Mouse (Mus musculus): ENCODE data around the gene Rhebl1. TPM values are rescaled to one million over a fixed set of nuclear protein-coding genes. Genes with fewer than 3 reads are reported as not detected.
A peak's percentile ranks its signal among the peaks of the same experiment; 100 is the strongest.
"Not testable (repeated sequence)": the region's sequence is repeated elsewhere in the genome, so short reads cannot be mapped to it uniquely, and the experiment has no call there.

Rhebl1 gene
- 4.9 TPM in 2 replicates for polyA plus RNA-seq (2016; fragmentation: Nextera tagmentation; extraction: Ambion mirVana)

GRCm38 (mm10) chr15:98893940-98894745 lies at the start of gene Rhebl1:
TSS of gene Rhebl1 (minus strand) at chr15:98894540.
- 0 out of 2 replicates have a peak within 1 kb of the TSS, but pooled peaks have one; percentile 40 for H3K9ac ChIP-seq
- no peaks in the 10 kb centered on the region for H3K36me3 ChIP-seq
- peak within 1 kb of the TSS; percentile 53 for H3K4me3 ChIP-seq
- H3K27me3 ChIP-seq (replicated peaks) = peaks cover 76% of the 10 kb centered on the region
- no peaks in the 10 kb centered on the region for H3K9me3 ChIP-seq (replicated peaks)
- no peak within 1 kb of the TSS for H3K27ac ChIP-seq
- H3K4me2 ChIP-seq = peak within 1 kb of the TSS; percentile 83
- WGBS (ENCODE audit: insufficient replicate concordance) = under 1% methylated on average over 77 of the region's 77 CpGs
- no peak for ATAC-seq
- H3K4me1 ChIP-seq = peaks cover 76% of the 10 kb centered on the region

- no peak overlapping the region for H3K27ac ChIP-seq
Measured at GRCm38 (mm10) chr15:98943133-98943532, 48.8 kb upstream of the Rhebl1 start.

GRCm38 (mm10) chr15:98942081-98942480 lies 47.7 kb upstream of the Rhebl1 start:
- H3K9ac ChIP-seq = no peak overlapping the region
- H3K4me2 ChIP-seq = no peak overlapping the region
- no peaks in the 10 kb centered on the region for H3K27me3 ChIP-seq (replicated peaks)
- no peaks in the 10 kb centered on the region for H3K36me3 ChIP-seq
- H3K4me3 ChIP-seq = no peak overlapping the region
- ATAC-seq = no peak
- H3K9me3 ChIP-seq (replicated peaks) = no peaks in the 10 kb centered on the region
- H3K4me1 ChIP-seq = peaks cover 7% of the 10 kb centered on the region
- 78% methylated on average over 4 of the region's 4 CpGs for WGBS (ENCODE audit: insufficient replicate concordance)
- H3K27ac ChIP-seq = no peak overlapping the region

More at GRCm38 (mm10) chr15:98943133-98943532, 48.8 kb upstream of the Rhebl1 start:
- no peak overlapping the region for H3K4me2 ChIP-seq
- H3K27me3 ChIP-seq (replicated peaks) = no peaks in the 10 kb centered on the region
- no peaks in the 10 kb centered on the region for H3K9me3 ChIP-seq (replicated peaks)
- peaks cover 5% of the 10 kb centered on the region for H3K4me1 ChIP-seq
- no peak overlapping the region for H3K4me3 ChIP-seq
- no peaks in the 10 kb centered on the region for H3K36me3 ChIP-seq
- no peak overlapping the region for H3K9ac ChIP-seq
- 77% methylated on average over 4 of the region's 4 CpGs for WGBS (ENCODE audit: insufficient replicate concordance)
- no peak for ATAC-seq

GRCm38 (mm10) chr15:98941539-98941938 lies 47.2 kb upstream of the Rhebl1 start:
- Histone ChIP-seq H3K9ac (no peak overlapping the region), H3K27ac (no peak overlapping the region), H3K4me2 (no peak overlapping the region), H3K4me3 (no peak overlapping the region), H3K9me3 (replicated peaks) (no peaks in the 10 kb centered on the region), H3K36me3 (no peaks in the 10 kb centered on the region), H3K4me1 (peaks cover 11% of the 10 kb centered on the region), H3K27me3 (replicated peaks) (no peaks in the 10 kb centered on the region)
- 64% methylated on average over 2 of the region's 2 CpGs for WGBS (ENCODE audit: insufficient replicate concordance)
- no peak for ATAC-seq

- no peak overlapping the region for H3K27ac ChIP-seq
- 77% methylated on average over 10 of the region's 10 CpGs for WGBS (ENCODE audit: insufficient replicate concordance)
- no peaks in the 10 kb centered on the region for H3K27me3 ChIP-seq (replicated peaks)
- no peak for ATAC-seq
- peaks cover 17% of the 10 kb centered on the region for H3K4me1 ChIP-seq
- H3K4me3 ChIP-seq = no peak overlapping the region
- no peaks in the 10 kb centered on the region for H3K9me3 ChIP-seq (replicated peaks)
- no peaks in the 10 kb centered on the region for H3K36me3 ChIP-seq
- H3K4me2 ChIP-seq = no peak overlapping the region
- no peak overlapping the region for H3K9ac ChIP-seq
Measured at GRCm38 (mm10) chr15:98940816-98941215, 46.5 kb upstream of the Rhebl1 start.

GRCm38 (mm10) chr15:98934217-98934839 lies 40.0 kb upstream of the Rhebl1 start, which contains the start of gene Tuba1b:
TSS of gene Tuba1b (minus strand) at chr15:98934565.
- Histone ChIP-seq H3K4me2 (peak within 1 kb of the TSS; percentile 92), H3K4me3 (peak within 1 kb of the TSS; percentile 76), H3K27ac (peak within 1 kb of the TSS; percentile 96), H3K27me3 (replicated peaks) (no peaks in the 10 kb centered on the region), H3K4me1 (peaks cover 39% of the 10 kb centered on the region), H3K9ac (peak within 1 kb of the TSS; percentile 89), H3K36me3 (peaks cover 25% of the 10 kb centered on the region), H3K9me3 (replicated peaks) (no peaks in the 10 kb centered on the region)
- peak; percentile 94 for ATAC-seq
- WGBS (ENCODE audit: insufficient replicate concordance) = under 1% methylated on average over 56 of the region's 58 CpGs

- peaks cover 25% of the 10 kb centered on the region for H3K36me3 ChIP-seq
- no peaks in the 10 kb centered on the region for H3K9me3 ChIP-seq (replicated peaks)
- under 1% methylated on average over 35 of the region's 35 CpGs for WGBS (ENCODE audit: insufficient replicate concordance)
- peaks cover 43% of the 10 kb centered on the region for H3K4me1 ChIP-seq
- peak overlapping the region; percentile 89 for H3K9ac ChIP-seq
- H3K4me2 ChIP-seq = peak overlapping the region; percentile 92
- H3K27me3 ChIP-seq (replicated peaks) = no peaks in the 10 kb centered on the region
- ATAC-seq = peak; percentile 72
- peak overlapping the region; percentile 96 for H3K27ac ChIP-seq
- peak overlapping the region; percentile 76 for H3K4me3 ChIP-seq
Measured at GRCm38 (mm10) chr15:98933833-98934216, 39.5 kb upstream of the Rhebl1 start.

- Histone ChIP-seq H3K36me3 (peaks cover 25% of the 10 kb centered on the region), H3K4me2 (peak overlapping the region; percentile 92), H3K27ac (peak overlapping the region; percentile 96), H3K9ac (peak overlapping the region; percentile 89), H3K4me3 (peak overlapping the region; percentile 76), H3K4me1 (peaks cover 48% of the 10 kb centered on the region)
- not testable (repeated sequence) for H3K9me3 ChIP-seq (replicated peaks); H3K27me3 ChIP-seq (replicated peaks); ATAC-seq
- WGBS (ENCODE audit: insufficient replicate concordance) = 13% methylated on average over 8 of the region's 9 CpGs
Measured at GRCm38 (mm10) chr15:98933004-98933671, 38.8 kb upstream of the Rhebl1 start.

GRCm38 (mm10) chr15:98930998-98931397 lies 36.7 kb upstream of the Rhebl1 start:
- Histone ChIP-seq H3K27me3 (replicated peaks) (no peaks in the 10 kb centered on the region), H3K9me3 (replicated peaks) (no peaks in the 10 kb centered on the region; the same call in 1 of the 2 replicates), H3K36me3 (peaks cover 25% of the 10 kb centered on the region), H3K27ac (peak overlapping the region; percentile 60; the same call in 1 of the 2 replicates), H3K4me1 (peaks cover 38% of the 10 kb centered on the region), H3K4me3 (no peak overlapping the region), H3K4me2 (peak overlapping the region; percentile 22; the same call in 1 of the 2 replicates), H3K9ac (no peak overlapping the region)
- WGBS (ENCODE audit: insufficient replicate concordance) = 73% methylated on average over 3 of the region's 3 CpGs
- ATAC-seq = no peak

GRCm38 (mm10) chr15:98930017-98930734 lies 35.8 kb upstream of the Rhebl1 start:
- no peak for ATAC-seq
- Histone ChIP-seq H3K4me3 (no peak overlapping the region), H3K9me3 (replicated peaks) (no peaks in the 10 kb centered on the region; the same call in 1 of the 2 replicates), H3K27me3 (replicated peaks) (no peaks in the 10 kb centered on the region), H3K9ac (no peak overlapping the region), H3K4me2 (no peak overlapping the region), H3K4me1 (peaks cover 30% of the 10 kb centered on the region), H3K36me3 (peaks cover 25% of the 10 kb centered on the region), H3K27ac (peak overlapping the region; percentile 15; the same call in 1 of the 2 replicates)
- WGBS (ENCODE audit: insufficient replicate concordance) = 42% methylated on average over 8 of the region's 8 CpGs

- no peak for ATAC-seq
- Histone ChIP-seq H3K9me3 (replicated peaks) (no peaks in the 10 kb centered on the region; the same call in 1 of the 2 replicates), H3K4me3 (no peak overlapping the region), H3K4me2 (no peak overlapping the region), H3K27ac (no peak overlapping the region), H3K9ac (no peak overlapping the region), H3K4me1 (peaks cover 28% of the 10 kb centered on the region), H3K36me3 (peaks cover 25% of the 10 kb centered on the region), H3K27me3 (replicated peaks) (no peaks in the 10 kb centered on the region)
- 16% methylated on average over 13 of the region's 13 CpGs for WGBS (ENCODE audit: insufficient replicate concordance)
Measured at GRCm38 (mm10) chr15:98928598-98929240, 34.4 kb upstream of the Rhebl1 start.
